Mouse (Mus musculus) thymus, postnatal 25 days (tissue): ENCODE results near the gene Sap18.
"Not testable (repeated sequence)": the region's sequence is repeated elsewhere in the genome, so short reads cannot be mapped to it uniquely, and the experiment has no call there.

Experiments
- DNase-seq: peaks from one replicate; pipeline ENCODE4 v3.0.0; 2022

Sap18 gene

GRCm38 (mm10) chr14:57827284-57827683 is 29.3 kb downstream of the Sap18 start:
- no peak for DNase-seq

GRCm38 (mm10) chr14:57833526-57833925 is 35.5 kb downstream of the Sap18 start:
- no peak for DNase-seq

DNA sequence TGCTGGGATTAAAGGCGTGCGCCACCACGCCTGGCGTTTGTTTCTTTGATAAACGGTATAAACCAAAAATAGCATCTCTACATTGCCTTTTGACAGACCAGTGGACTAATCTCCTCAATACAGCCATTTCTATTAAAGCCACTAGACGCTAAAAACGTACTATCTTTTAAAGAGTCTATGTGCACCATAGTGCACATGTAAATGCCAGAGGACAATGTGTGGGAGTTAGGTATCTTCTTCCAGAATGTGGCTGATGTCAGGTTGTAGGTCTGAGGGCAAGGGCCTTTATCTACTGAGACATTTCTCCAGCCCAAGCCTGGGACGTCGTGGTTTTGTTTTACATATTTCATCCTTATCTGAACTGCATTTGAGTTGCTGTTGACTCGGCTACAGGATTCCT is 37.2 kb downstream of the Sap18 start:
- DNase-seq, result no peak

- no peak for DNase-seq
Observed at GRCm38 (mm10) chr14:57844535-57844934, 46.6 kb downstream of the Sap18 start.

DNA sequence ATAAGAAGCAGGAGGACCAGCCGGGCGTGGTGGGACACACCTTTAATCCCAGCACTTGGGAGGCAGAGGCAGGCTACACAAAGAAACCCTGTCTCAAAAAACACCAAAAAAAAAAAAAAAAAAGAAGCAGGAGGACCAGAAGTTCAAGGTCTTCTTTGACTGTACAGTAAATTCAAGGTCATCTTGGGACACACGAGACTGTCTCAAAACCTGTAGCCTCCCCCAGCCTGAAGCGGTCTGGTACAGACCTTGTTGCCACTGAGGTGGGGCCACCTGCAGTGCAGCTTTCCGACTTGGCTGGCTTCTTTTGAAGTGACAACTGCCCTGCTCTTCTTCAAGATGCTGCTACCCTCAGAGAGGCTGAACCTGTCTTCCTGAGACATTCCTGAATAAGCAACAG is 50.1 kb downstream of the Sap18 start:
- DNase-seq, result not testable (repeated sequence)

DNA sequence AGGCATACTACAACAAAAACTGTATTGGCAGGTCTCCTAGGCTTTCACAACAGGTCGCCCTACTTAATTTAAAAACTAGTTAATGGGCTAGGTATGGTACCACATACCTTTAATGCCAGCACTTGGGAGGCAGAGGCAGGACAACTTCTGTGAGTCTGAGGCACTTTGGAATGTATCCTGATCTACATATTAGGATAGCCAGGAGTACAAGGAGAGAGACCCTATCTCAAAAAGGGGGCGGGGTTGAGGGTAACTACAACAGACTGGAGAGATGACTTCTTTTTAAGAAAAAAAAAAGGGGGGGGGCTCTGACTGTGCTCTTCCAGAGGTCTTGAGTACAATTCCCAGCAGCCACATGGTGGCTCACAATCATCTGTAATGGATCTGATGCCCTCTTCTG is 50.7 kb downstream of the Sap18 start:
- no peak for DNase-seq

- no peak for DNase-seq
Observed at GRCm38 (mm10) chr14:57850330-57850729, 52.4 kb downstream of the Sap18 start.

GRCm38 (mm10) chr14:57852961-57853360 is 55.0 kb downstream of the Sap18 start:
- no peak for DNase-seq

GRCm38 (mm10) chr14:57856037-57856436 is 58.1 kb downstream of the Sap18 start:
- DNase-seq, result not testable (repeated sequence)
